Mouse (Mus musculus): ENCODE results near the gene Ldlrad2. TPM values are rescaled to one million over a fixed set of nuclear protein-coding genes. Genes with fewer than 3 reads are reported as not detected.

Ldlrad2 gene
- polyA plus RNA-seq, 1 experiment from 2014 or later, result not detected

- Histone ChIP-seq H3K4me2 (peak overlapping the region; percentile 61), H3K9me3 (ENCODE audit: control insufficient read depth, low read length) (no peaks in the 10 kb centered on the region), H3K36me3 (ENCODE audit: control insufficient read depth, insufficient read depth, low read length) (no peaks in the 10 kb centered on the region), H3K4me1 (ENCODE audit: control insufficient read depth, insufficient read depth, low read length) (peaks cover 6% of the 10 kb centered on the region; the same call in 1 of the 2 replicates), H3K4me3 (ENCODE audit: low read depth, low read length) (peak overlapping the region; percentile 28; the same call in 1 of the 2 replicates), H3K9ac (ENCODE audit: low read length) (peak overlapping the region; percentile 48; the same call in 1 of the 2 replicates), H3K27ac (ENCODE audit: low read depth, low read length) (no peak overlapping the region), H3K27me3 (ENCODE audit: control insufficient read depth, insufficient read depth, low read length) (peaks cover 8% of the 10 kb centered on the region)
- peak; percentile 97 for DNase-seq (ENCODE audit: low spot score, missing footprints)
- ATAC-seq (ENCODE audit: low FRiP score), result peak; percentile 64; the same call in 1 of the 2 replicates
- 4% methylated on average over 39 of the region's 39 CpGs for WGBS
Measured at GRCm38 (mm10) chr4:137578181-137578845, 3.9 kb upstream of the Ldlrad2 start.

- H3K4me1 ChIP-seq (ENCODE audit: control insufficient read depth, insufficient read depth, low read length), result peaks cover 6% of the 10 kb centered on the region; the same call in 1 of the 2 replicates
- no peak overlapping the region for H3K27ac ChIP-seq (ENCODE audit: low read depth, low read length)
- H3K9me3 ChIP-seq (ENCODE audit: control insufficient read depth, low read length), result no peaks in the 10 kb centered on the region
- H3K27me3 ChIP-seq (ENCODE audit: control insufficient read depth, insufficient read depth, low read length), result peaks cover 8% of the 10 kb centered on the region
- H3K4me3 ChIP-seq (ENCODE audit: low read depth, low read length), result no peak overlapping the region
- peak; percentile 82 for DNase-seq (ENCODE audit: low spot score, missing footprints)
- H3K4me2 ChIP-seq, result no peak overlapping the region
- H3K36me3 ChIP-seq (ENCODE audit: control insufficient read depth, insufficient read depth, low read length), result no peaks in the 10 kb centered on the region
- WGBS, result 95% methylated on average over 12 of the region's 12 CpGs
- H3K9ac ChIP-seq (ENCODE audit: low read length), result no peak overlapping the region
- ATAC-seq (ENCODE audit: low FRiP score), result no peak
Measured at GRCm38 (mm10) chr4:137577486-137577885, 3.1 kb upstream of the Ldlrad2 start.

GRCm38 (mm10) chr4:137569873-137570272 lies 4.5 kb downstream of the Ldlrad2 start:
- H3K9me3 ChIP-seq (ENCODE audit: control insufficient read depth, low read length), result no peaks in the 10 kb centered on the region
- no peak overlapping the region for H3K27ac ChIP-seq (ENCODE audit: low read depth, low read length)
- H3K9ac ChIP-seq (ENCODE audit: low read length), result no peak overlapping the region
- no peak for ATAC-seq (ENCODE audit: low FRiP score)
- DNase-seq (ENCODE audit: low spot score, missing footprints), result no peak
- H3K4me1 ChIP-seq (ENCODE audit: control insufficient read depth, insufficient read depth, low read length), result no peaks in the 10 kb centered on the region
- H3K27me3 ChIP-seq (ENCODE audit: control insufficient read depth, insufficient read depth, low read length), result no peaks in the 10 kb centered on the region
- H3K36me3 ChIP-seq (ENCODE audit: control insufficient read depth, insufficient read depth, low read length), result no peaks in the 10 kb centered on the region
- WGBS, result 84% methylated on average over 9 of the region's 9 CpGs
- H3K4me3 ChIP-seq (ENCODE audit: low read depth, low read length), result no peak overlapping the region
- no peak overlapping the region for H3K4me2 ChIP-seq

- DNase-seq (ENCODE audit: low spot score, missing footprints) (no peak), ATAC-seq (ENCODE audit: low FRiP score) (no peak)
- no peaks in the 10 kb centered on the region for H3K27me3 ChIP-seq (ENCODE audit: control insufficient read depth, insufficient read depth, low read length)
- no peak overlapping the region for H3K27ac ChIP-seq (ENCODE audit: low read depth, low read length)
- H3K36me3 ChIP-seq (ENCODE audit: control insufficient read depth, insufficient read depth, low read length), result 0 out of 2 replicates have a peak, but pooled peaks cover 3% of the 10 kb centered on the region
- 91% methylated on average over 16 of the region's 16 CpGs for WGBS
- H3K9ac ChIP-seq (ENCODE audit: low read length), result no peak overlapping the region
- no peak overlapping the region for H3K4me2 ChIP-seq
- no peaks in the 10 kb centered on the region for H3K4me1 ChIP-seq (ENCODE audit: control insufficient read depth, insufficient read depth, low read length)
- H3K9me3 ChIP-seq (ENCODE audit: control insufficient read depth, low read length), result no peaks in the 10 kb centered on the region
- no peak overlapping the region for H3K4me3 ChIP-seq (ENCODE audit: low read depth, low read length)
Measured at GRCm38 (mm10) chr4:137556673-137557210, 17.6 kb downstream of the Ldlrad2 start.

GRCm38 (mm10) chr4:137553466-137553865 lies 20.9 kb downstream of the Ldlrad2 start:
- Histone ChIP-seq H3K4me1 (ENCODE audit: control insufficient read depth, insufficient read depth, low read length) (no peaks in the 10 kb centered on the region), H3K4me2 (no peak overlapping the region), H3K36me3 (ENCODE audit: control insufficient read depth, insufficient read depth, low read length) (0 out of 2 replicates have a peak, but pooled peaks cover 3% of the 10 kb centered on the region), H3K9me3 (ENCODE audit: control insufficient read depth, low read length) (no peaks in the 10 kb centered on the region), H3K9ac (ENCODE audit: low read length) (no peak overlapping the region), H3K4me3 (ENCODE audit: low read depth, low read length) (no peak overlapping the region), H3K27me3 (ENCODE audit: control insufficient read depth, insufficient read depth, low read length) (no peaks in the 10 kb centered on the region), H3K27ac (ENCODE audit: low read depth, low read length) (no peak overlapping the region)
- DNase-seq (ENCODE audit: low spot score, missing footprints), result no peak
- WGBS, result 95% methylated on average over 17 of the region's 17 CpGs
- no peak for ATAC-seq (ENCODE audit: low FRiP score)

- Histone ChIP-seq H3K9me3 (ENCODE audit: control insufficient read depth, low read length) (no peaks in the 10 kb centered on the region), H3K27ac (ENCODE audit: low read depth, low read length) (no peak overlapping the region), H3K27me3 (ENCODE audit: control insufficient read depth, insufficient read depth, low read length) (no peaks in the 10 kb centered on the region), H3K4me3 (ENCODE audit: low read depth, low read length) (no peak overlapping the region), H3K4me2 (no peak overlapping the region), H3K9ac (ENCODE audit: low read length) (no peak overlapping the region), H3K4me1 (ENCODE audit: control insufficient read depth, insufficient read depth, low read length) (no peaks in the 10 kb centered on the region), H3K36me3 (ENCODE audit: control insufficient read depth, insufficient read depth, low read length) (no peaks in the 10 kb centered on the region; the same call in 1 of the 2 replicates)
- DNase-seq (ENCODE audit: low spot score, missing footprints) (peak; percentile 87), ATAC-seq (ENCODE audit: low FRiP score) (no peak)
- 64% methylated on average over 5 of the region's 5 CpGs for WGBS
Measured at GRCm38 (mm10) chr4:137546003-137546525, 28.3 kb downstream of the Ldlrad2 start.

- ATAC-seq (ENCODE audit: low FRiP score) (no peak), DNase-seq (ENCODE audit: low spot score, missing footprints) (no peak)
- H3K9ac ChIP-seq (ENCODE audit: low read length), result no peak overlapping the region
- no peaks in the 10 kb centered on the region for H3K27me3 ChIP-seq (ENCODE audit: control insufficient read depth, insufficient read depth, low read length)
- no peaks in the 10 kb centered on the region; the same call in 1 of the 2 replicates for H3K36me3 ChIP-seq (ENCODE audit: control insufficient read depth, insufficient read depth, low read length)
- H3K4me3 ChIP-seq (ENCODE audit: low read depth, low read length), result no peak overlapping the region
- 93% methylated on average over 9 of the region's 9 CpGs for WGBS
- no peaks in the 10 kb centered on the region for H3K9me3 ChIP-seq (ENCODE audit: control insufficient read depth, low read length)
- no peak overlapping the region for H3K4me2 ChIP-seq
- H3K27ac ChIP-seq (ENCODE audit: low read depth, low read length), result no peak overlapping the region
- no peaks in the 10 kb centered on the region for H3K4me1 ChIP-seq (ENCODE audit: control insufficient read depth, insufficient read depth, low read length)
Measured at GRCm38 (mm10) chr4:137545568-137545967, 28.8 kb downstream of the Ldlrad2 start.

- Histone ChIP-seq H3K4me3 (ENCODE audit: low read depth, low read length) (no peak overlapping the region), H3K36me3 (ENCODE audit: control insufficient read depth, insufficient read depth, low read length) (no peaks in the 10 kb centered on the region; the same call in 1 of the 2 replicates), H3K9ac (ENCODE audit: low read length) (no peak overlapping the region), H3K9me3 (ENCODE audit: control insufficient read depth, low read length) (no peaks in the 10 kb centered on the region), H3K27me3 (ENCODE audit: control insufficient read depth, insufficient read depth, low read length) (no peaks in the 10 kb centered on the region), H3K4me1 (ENCODE audit: control insufficient read depth, insufficient read depth, low read length) (no peaks in the 10 kb centered on the region), H3K4me2 (no peak overlapping the region), H3K27ac (ENCODE audit: low read depth, low read length) (no peak overlapping the region)
- ATAC-seq (ENCODE audit: low FRiP score) (no peak), DNase-seq (ENCODE audit: low spot score, missing footprints) (no peak)
- WGBS, result 91% methylated on average over 10 of the region's 10 CpGs
Measured at GRCm38 (mm10) chr4:137542968-137543367, 31.4 kb downstream of the Ldlrad2 start.

GRCm38 (mm10) chr4:137540356-137540755 lies 34.0 kb downstream of the Ldlrad2 start:
- ATAC-seq (ENCODE audit: low FRiP score), result no peak
- no peaks in the 10 kb centered on the region for H3K4me1 ChIP-seq (ENCODE audit: control insufficient read depth, insufficient read depth, low read length)

More at GRCm38 (mm10) chr4:137540356-137540755, 34.0 kb downstream of the Ldlrad2 start:
- Histone ChIP-seq H3K4me2 (no peak overlapping the region), H3K27ac (ENCODE audit: low read depth, low read length) (no peak overlapping the region), H3K9ac (ENCODE audit: low read length) (no peak overlapping the region), H3K36me3 (ENCODE audit: control insufficient read depth, insufficient read depth, low read length) (no peaks in the 10 kb centered on the region), H3K9me3 (ENCODE audit: control insufficient read depth, low read length) (no peaks in the 10 kb centered on the region), H3K27me3 (ENCODE audit: control insufficient read depth, insufficient read depth, low read length) (no peaks in the 10 kb centered on the region), H3K4me3 (ENCODE audit: low read depth, low read length) (no peak overlapping the region)
- WGBS, result 77% methylated on average over 14 of the region's 14 CpGs
- no peak for DNase-seq (ENCODE audit: low spot score, missing footprints)
